Mouse (Mus musculus) spleen, postnatal 36 days (tissue): ENCODE data around the gene Rapgef4.

ENCODE experiments used
- DNase-seq, 2 experiments: peaks; one replicate each; pipeline ENCODE4 v3.0.0; 2022; ENCODE audit warnings: low spot score in 2 of 2, mixed read lengths in 1 of 2

Gene Rapgef4

GRCm38 (mm10) chr2:71980771-71981342 is at the start of gene Rapgef4:
TSS of gene Rapgef4 (plus strand) at chr2:71981240.
- DNase-seq, result no peak

GRCm38 (mm10) chr2:71934046-71934445 is 47.0 kb upstream of the Rapgef4 start:
- DNase-seq, result no peak

- DNase-seq, result no peak
Measured at GRCm38 (mm10) chr2:71936711-71937110, 44.3 kb upstream of the Rapgef4 start.

- no peak for DNase-seq
Measured at GRCm38 (mm10) chr2:71937649-71938308, 43.3 kb upstream of the Rapgef4 start.

GRCm38 (mm10) chr2:71938716-71939393 is 42.2 kb upstream of the Rapgef4 start:
- DNase-seq, result no peak

GRCm38 (mm10) chr2:71941005-71941720 is 39.9 kb upstream of the Rapgef4 start:
- DNase-seq, result peak; percentile 39 to 41

- no peak for DNase-seq
Measured at GRCm38 (mm10) chr2:71941721-71942087, 39.3 kb upstream of the Rapgef4 start.

GRCm38 (mm10) chr2:71951212-71951611 is 29.8 kb upstream of the Rapgef4 start:
- no peak for DNase-seq

- DNase-seq, result no peak
Measured at GRCm38 (mm10) chr2:71955637-71956036, 25.4 kb upstream of the Rapgef4 start.

GRCm38 (mm10) chr2:71956463-71956862 is 24.6 kb upstream of the Rapgef4 start:
- no peak for DNase-seq

- DNase-seq, result no peak
Measured at GRCm38 (mm10) chr2:71957951-71958350, 23.1 kb upstream of the Rapgef4 start.

GRCm38 (mm10) chr2:71958393-71958792 is 22.6 kb upstream of the Rapgef4 start:
- DNase-seq, result no peak

GRCm38 (mm10) chr2:71964216-71964615 is 16.8 kb upstream of the Rapgef4 start:
- DNase-seq, result no peak

GRCm38 (mm10) chr2:71965476-71965875 is 15.6 kb upstream of the Rapgef4 start:
- DNase-seq, result peak in 1 of 2 experiments; percentile 3

GRCm38 (mm10) chr2:71966737-71967136 is 14.3 kb upstream of the Rapgef4 start:
- DNase-seq, result no peak

GRCm38 (mm10) chr2:71967855-71968254 is 13.2 kb upstream of the Rapgef4 start:
- no peak for DNase-seq

GRCm38 (mm10) chr2:71973646-71974045 is 7.4 kb upstream of the Rapgef4 start:
- DNase-seq, result no peak

GRCm38 (mm10) chr2:71974143-71974846 is 6.7 kb upstream of the Rapgef4 start:
- no peak for DNase-seq

GRCm38 (mm10) chr2:71979981-71980380 is 1.1 kb upstream of the Rapgef4 start:
- DNase-seq, result no peak

GRCm38 (mm10) chr2:71981343-71981851 is 357 bp downstream of the Rapgef4 start:
- no peak for DNase-seq

- DNase-seq, result no peak
Measured at GRCm38 (mm10) chr2:71981896-71982295, 856 bp downstream of the Rapgef4 start.
